ENCODE assay signal across 26 mouse cellular contexts in genomic region chr13:85926323-85926722, GRCm38 (mm10).
DNase-seq lines count a peak whose midpoint lies in the region; ATAC-seq lines count a peak whose summit lies in the region.
"Had no signal": no experiment of that assay in that cellular context is flagged by ENCODE, and none has a peak within 500 bp of the region (broad histone marks: within the 10 kb centered on the region; RNA-seq: fewer than 3 reads in every experiment).

No protein-coding gene starts in this region.

- DNase-seq in forebrain, embryonic 10.5 days (ENCODE audit: extremely low spot score, low spot score) = no peak
- DNase-seq in kidney, postnatal 36 days = no peak
- DNase-seq in midbrain, embryonic 10.5 days (ENCODE audit: low spot score) = no peak
- no peak for DNase-seq in testis, postnatal 10 days (ENCODE audit: low spot score)
- DNase-seq: adrenal gland, adult 8-10 months; cerebellum, adult 9-11 months; gastrocnemius, postnatal 25 days; heart, adult 2 months; heart, postnatal 36 days; kidney, postnatal 25 days; layer of hippocampus, adult 9-11 months; left cerebral cortex, postnatal 4 days; lung, adult 2 months; spleen, adult 18-20 months had no signal

- peak overlapping the region; percentile 8; the same call in 1 of the 2 replicates for H3K27ac ChIP-seq in forebrain, embryonic 12.5 days
- no peak overlapping the region for H3K27ac ChIP-seq in forebrain, embryonic 10.5 days
- peak overlapping the region; percentile 22; the same call in 1 of the 2 replicates for H3K27ac ChIP-seq in kidney, embryonic 16.5 days (ENCODE audit: low read length)
- no peak overlapping the region for H3K27ac ChIP-seq in midbrain, embryonic 15.5 days
- H3K27ac ChIP-seq in midbrain, embryonic 10.5 days (replicated peaks) = no peak overlapping the region
- H3K27ac ChIP-seq in neural tube, embryonic 15.5 days (replicated peaks) = no peak overlapping the region
- H3K27ac ChIP-seq: embryonic facial prominence, embryonic 13.5 days; heart, adult 2 months; left cerebral cortex, adult 2 months; macrophage had no signal

- H3K9ac ChIP-seq in forebrain, embryonic 12.5 days = no peak overlapping the region
- H3K9ac ChIP-seq in kidney, embryonic 16.5 days (replicated peaks; ENCODE audit: low read length) = no peak overlapping the region
- no peak overlapping the region for H3K9ac ChIP-seq in midbrain, embryonic 15.5 days
- no peak overlapping the region for H3K9ac ChIP-seq in neural tube, embryonic 15.5 days (replicated peaks)
- H3K9ac ChIP-seq: embryonic facial prominence, embryonic 13.5 days; midbrain, embryonic 12.5 days had no signal

- 53% methylated on average over 2 of the region's 2 CpGs for WGBS in forebrain, embryonic 12.5 days
- 78% methylated on average over 2 of the region's 2 CpGs for WGBS in forebrain, embryonic 10.5 days
- WGBS in kidney, embryonic 16.5 days = 41% methylated on average over 2 of the region's 2 CpGs
- WGBS in midbrain, embryonic 15.5 days = 60% methylated on average over 2 of the region's 2 CpGs
- 82% methylated on average over 2 of the region's 2 CpGs for WGBS in midbrain, embryonic 10.5 days
- WGBS in neural tube, embryonic 15.5 days = 16% methylated on average over 2 of the region's 2 CpGs

- no peak overlapping the region for H3K4me3 ChIP-seq in forebrain, embryonic 12.5 days (replicated peaks)
- no peak overlapping the region for H3K4me3 ChIP-seq in forebrain, embryonic 10.5 days
- H3K4me3 ChIP-seq in kidney, embryonic 16.5 days (ENCODE audit: low read length) = no peak overlapping the region
- H3K4me3 ChIP-seq in midbrain, embryonic 15.5 days = no peak overlapping the region
- H3K4me3 ChIP-seq in midbrain, embryonic 10.5 days = no peak overlapping the region
- no peak overlapping the region for H3K4me3 ChIP-seq in neural tube, embryonic 15.5 days (replicated peaks)
- H3K4me3 ChIP-seq: embryonic facial prominence, embryonic 13.5 days; heart, adult 2 months; left cerebral cortex, adult 2 months; midbrain, embryonic 12.5 days had no signal

- no peaks in the 10 kb centered on the region for H3K36me3 ChIP-seq in forebrain, embryonic 12.5 days (replicated peaks)
- H3K36me3 ChIP-seq in forebrain, embryonic 10.5 days (replicated peaks) = no peaks in the 10 kb centered on the region
- H3K36me3 ChIP-seq in kidney, embryonic 16.5 days (ENCODE audit: insufficient read depth, low read length) = no peaks in the 10 kb centered on the region
- no peaks in the 10 kb centered on the region for H3K36me3 ChIP-seq in midbrain, embryonic 15.5 days (replicated peaks)
- H3K36me3 ChIP-seq in midbrain, embryonic 10.5 days = no peaks in the 10 kb centered on the region
- no peaks in the 10 kb centered on the region for H3K36me3 ChIP-seq in neural tube, embryonic 15.5 days
- H3K36me3 ChIP-seq: embryonic facial prominence, embryonic 13.5 days; midbrain, embryonic 12.5 days had no signal

- no peak overlapping the region for H3K4me2 ChIP-seq in forebrain, embryonic 12.5 days
- H3K4me2 ChIP-seq in kidney, embryonic 16.5 days (replicated peaks; ENCODE audit: low read depth, low read length) = 0 out of 2 replicates have a peak overlapping the region, but pooled peaks have one; percentile 12
- no peak overlapping the region for H3K4me2 ChIP-seq in midbrain, embryonic 15.5 days
- no peak overlapping the region for H3K4me2 ChIP-seq in neural tube, embryonic 15.5 days
- H3K4me2 ChIP-seq: embryonic facial prominence, embryonic 13.5 days; liver, embryonic 11.5 days; midbrain, embryonic 12.5 days had no signal

- no peaks in the 10 kb centered on the region for H3K9me3 ChIP-seq in forebrain, embryonic 12.5 days
- no peaks in the 10 kb centered on the region for H3K9me3 ChIP-seq in forebrain, embryonic 10.5 days
- no peaks in the 10 kb centered on the region for H3K9me3 ChIP-seq in kidney, embryonic 16.5 days (ENCODE audit: low read length)
- no peaks in the 10 kb centered on the region for H3K9me3 ChIP-seq in midbrain, embryonic 15.5 days
- H3K9me3 ChIP-seq in midbrain, embryonic 10.5 days (replicated peaks) = no peaks in the 10 kb centered on the region
- H3K9me3 ChIP-seq in neural tube, embryonic 15.5 days (replicated peaks) = no peaks in the 10 kb centered on the region
- H3K9me3 ChIP-seq: embryonic facial prominence, embryonic 13.5 days; midbrain, embryonic 12.5 days had no signal

- H3K27me3 ChIP-seq in forebrain, embryonic 12.5 days = no peaks in the 10 kb centered on the region
- H3K27me3 ChIP-seq in forebrain, embryonic 10.5 days (ENCODE audit: poor library complexity, severe bottlenecking) = no peaks in the 10 kb centered on the region
- no peaks in the 10 kb centered on the region for H3K27me3 ChIP-seq in kidney, embryonic 16.5 days (ENCODE audit: insufficient read depth, low read length)
- no peaks in the 10 kb centered on the region for H3K27me3 ChIP-seq in midbrain, embryonic 15.5 days (replicated peaks)
- no peaks in the 10 kb centered on the region for H3K27me3 ChIP-seq in midbrain, embryonic 10.5 days (ENCODE audit: low read depth, poor library complexity, severe bottlenecking)
- no peaks in the 10 kb centered on the region for H3K27me3 ChIP-seq in neural tube, embryonic 15.5 days (replicated peaks)
- H3K27me3 ChIP-seq: embryonic facial prominence, embryonic 13.5 days; midbrain, embryonic 12.5 days; Patski had no signal

- peaks cover 11% of the 10 kb centered on the region for H3K4me1 ChIP-seq in forebrain, embryonic 12.5 days
- peaks cover 13% of the 10 kb centered on the region; the same call in 1 of the 2 replicates for H3K4me1 ChIP-seq in forebrain, embryonic 10.5 days
- 0 out of 2 replicates have a peak, but pooled peaks cover 3% of the 10 kb centered on the region for H3K4me1 ChIP-seq in kidney, embryonic 16.5 days (ENCODE audit: insufficient read depth, low read length)
- H3K4me1 ChIP-seq in midbrain, embryonic 15.5 days = no peaks in the 10 kb centered on the region
- 0 out of 2 replicates have a peak, but pooled peaks cover 6% of the 10 kb centered on the region for H3K4me1 ChIP-seq in midbrain, embryonic 10.5 days
- H3K4me1 ChIP-seq in neural tube, embryonic 15.5 days = peaks cover 10% of the 10 kb centered on the region
- H3K4me1 ChIP-seq: embryonic facial prominence, embryonic 13.5 days had no signal

- 0 out of 2 replicates have a peak, but pooled peaks have one; percentile 16 for ATAC-seq in forebrain, embryonic 12.5 days (ENCODE audit: low FRiP score)
- ATAC-seq in kidney, embryonic 16.5 days (ENCODE audit: low FRiP score, low TSS enrichment) = peak; percentile 35; the same call in 1 of the 2 replicates
- ATAC-seq in midbrain, embryonic 15.5 days (replicated peaks) = peak; percentile 24; the same call in 1 of the 2 replicates
- 0 out of 2 replicates have a peak, but pooled peaks have one; percentile 17 for ATAC-seq in neural tube, embryonic 15.5 days (ENCODE audit: low FRiP score)
- ATAC-seq: CD4-positive, CD25-positive, alpha-beta regulatory T cell, adult 4 months; intestine, embryonic 16.5 days; Patski had no signal

Comparison
In these comparisons a context has a peak if more than half of its experiments do, and no peak if none do; other contexts are left out.
1. H3K27ac ChIP-seq: peak in forebrain, embryonic 12.5 days (single experiment) and kidney, embryonic 16.5 days (single experiment); none in forebrain, embryonic 10.5 days (single experiment), midbrain, embryonic 15.5 days (single experiment), midbrain, embryonic 10.5 days (single experiment) and neural tube, embryonic 15.5 days (single experiment).
2. Peak in every context shown above with its lines, with median percentiles within 50 percentile points of each other: ATAC-seq.